Mouse (Mus musculus): ENCODE results near the gene Gpr18.

- TF ChIP-seq CTCF (IDR thresholded peaks at IDR 0.05; ENCODE audit: low read depth, low read length) (no peak), POLR2A (IDR thresholded peaks at IDR 0.05; ENCODE audit: borderline replicate concordance, low read depth, low read length) (no peak)
Measured at GRCm38 (mm10) chr14:121959538-121959980, 44.0 kb upstream of the Gpr18 start.
